Mouse (Mus musculus): ENCODE results near the gene Coq10b.

Coq10b gene

GRCm38 (mm10) chr1:55109066-55109766, 56.6 kb downstream of the Coq10b start:
- DNase-seq = no peak

All from cerebellum, adult 11 months (tissue).